Mouse (Mus musculus): ENCODE results near the gene Zbtb20.

The Zbtb20 gene

GRCm38 (mm10) chr16:43359546-43359945 lies 483.9 kb downstream of the Zbtb20 start:
- in situ Hi-C loops (cut with MboI, MseI): no loop called here

DNA sequence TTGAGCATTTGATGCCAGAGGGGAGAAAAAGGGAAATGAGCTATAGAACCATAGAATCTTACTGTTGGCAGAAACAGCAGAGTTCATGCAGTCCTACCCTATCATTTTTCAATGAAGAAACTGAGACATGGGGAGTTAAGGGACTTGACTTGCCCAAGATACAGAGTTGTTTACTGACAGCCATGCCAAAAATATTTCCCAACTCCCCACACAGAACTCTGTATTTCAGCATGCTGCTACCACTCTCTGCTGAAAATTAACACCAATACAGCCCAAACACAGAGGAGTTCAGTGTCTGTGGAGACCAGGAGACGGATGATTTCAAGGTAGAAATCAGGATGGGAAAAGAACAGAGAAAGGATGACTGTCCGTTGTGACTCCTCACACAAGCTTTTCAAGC lies 484.4 kb downstream of the Zbtb20 start:
- in situ Hi-C loops (cut with MboI, MseI): no loop called here

- in situ Hi-C loops (cut with MboI, MseI): no loop called here
Observed at GRCm38 (mm10) chr16:43360838-43361480, 485.3 kb downstream of the Zbtb20 start.

GRCm38 (mm10) chr16:43362651-43363300 lies 487.1 kb downstream of the Zbtb20 start:
- in situ Hi-C loops (cut with MboI, MseI): no loop called here

GRCm38 (mm10) chr16:43363316-43363715 lies 487.6 kb downstream of the Zbtb20 start:
- in situ Hi-C loops (cut with MboI, MseI): no loop called here

DNA sequence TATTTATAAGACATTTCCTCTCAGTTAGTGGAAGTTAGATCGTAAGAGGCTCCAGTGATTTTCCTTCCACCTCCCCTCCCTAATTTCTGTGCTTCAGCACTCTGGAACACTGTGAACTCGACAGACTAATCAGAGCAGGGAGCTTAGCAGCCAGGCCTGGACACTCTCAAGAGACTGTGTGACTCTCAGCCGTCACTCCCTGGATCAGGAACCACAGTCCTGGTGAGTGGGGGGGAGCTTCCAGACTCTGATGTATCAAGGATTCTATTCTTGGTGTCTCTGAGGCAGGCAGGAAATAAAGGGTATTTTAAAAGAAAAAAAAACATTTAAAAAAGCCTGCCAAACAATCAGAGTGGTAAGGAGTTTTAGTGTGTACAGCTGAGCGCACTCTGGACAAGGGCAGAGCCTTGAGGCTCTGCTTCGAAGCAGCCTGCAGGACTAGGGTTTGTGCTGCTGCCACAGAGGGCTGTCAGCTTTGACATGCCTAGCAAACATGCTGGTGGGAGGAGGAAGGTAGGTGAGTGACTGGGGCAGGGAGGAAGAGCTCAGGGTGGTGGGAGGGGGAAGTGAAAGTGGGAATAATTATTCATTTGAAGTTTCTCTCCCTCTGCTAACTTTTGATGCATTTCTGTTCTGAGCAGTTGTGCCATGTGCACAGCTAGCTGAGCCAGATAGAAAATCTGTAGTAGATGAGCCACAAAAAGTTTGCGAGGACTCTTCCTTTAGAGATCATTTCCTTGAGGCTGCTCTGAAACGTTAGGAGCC lies 488.3 kb downstream of the Zbtb20 start:
- in situ Hi-C loops (cut with MboI, MseI): no loop called here

GRCm38 (mm10) chr16:43364516-43364910 lies 488.8 kb downstream of the Zbtb20 start:
- in situ Hi-C loops (cut with MboI, MseI): no loop called here

DNA sequence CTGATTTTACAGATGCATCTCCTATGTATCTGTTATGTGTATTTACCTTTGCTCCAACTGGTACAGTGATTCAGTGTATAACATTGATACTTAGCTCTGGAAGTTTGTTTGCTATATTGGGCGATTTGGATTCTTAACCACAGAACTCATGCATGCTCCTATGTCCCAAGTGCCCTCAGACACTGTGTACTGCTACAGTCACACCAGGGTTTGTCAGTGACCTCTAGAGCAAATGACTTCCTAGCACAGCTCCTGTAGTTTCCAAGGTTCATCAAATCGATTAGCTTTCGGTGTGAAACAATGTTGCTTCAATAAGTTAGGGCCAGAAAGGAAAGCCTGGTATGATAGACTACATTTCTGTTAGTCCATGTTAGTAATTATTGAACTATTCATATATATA lies 489.6 kb downstream of the Zbtb20 start:
- in situ Hi-C loops (cut with MboI, MseI): no loop called here

DNA sequence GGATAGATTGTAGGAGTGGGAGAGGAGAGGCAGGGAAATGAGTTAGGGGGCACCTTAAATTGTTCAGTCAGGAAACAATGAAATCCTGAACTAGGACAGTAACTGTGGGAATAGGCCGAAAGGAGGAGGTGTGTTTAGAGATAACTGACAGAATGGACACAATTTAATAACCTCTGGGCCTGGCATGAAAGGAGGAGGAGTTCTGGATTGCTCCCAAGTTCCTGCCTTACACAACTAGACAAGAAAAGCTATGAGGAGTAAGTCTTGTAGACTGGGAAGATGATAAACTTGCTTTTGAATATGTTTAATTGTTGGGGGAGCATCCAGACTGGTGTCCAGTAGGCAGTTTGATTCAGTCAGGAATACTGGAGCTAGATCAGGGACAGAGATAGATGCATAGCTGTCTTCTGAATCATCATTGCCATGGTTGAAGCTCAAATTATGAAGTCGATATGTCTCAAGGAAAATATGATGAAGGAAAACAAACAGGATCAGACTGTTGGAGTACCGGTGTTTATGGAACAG lies 494.9 kb downstream of the Zbtb20 start:
- in situ Hi-C loops (cut with MboI, MseI): no loop called here

GRCm38 (mm10) chr16:43376782-43377181 lies 501.1 kb downstream of the Zbtb20 start:
- in situ Hi-C loops (cut with MboI, MseI): no loop called here

- in situ Hi-C loops (cut with MboI, MseI): no loop called here
Observed at GRCm38 (mm10) chr16:43379351-43380325, 504.0 kb downstream of the Zbtb20 start.

DNA sequence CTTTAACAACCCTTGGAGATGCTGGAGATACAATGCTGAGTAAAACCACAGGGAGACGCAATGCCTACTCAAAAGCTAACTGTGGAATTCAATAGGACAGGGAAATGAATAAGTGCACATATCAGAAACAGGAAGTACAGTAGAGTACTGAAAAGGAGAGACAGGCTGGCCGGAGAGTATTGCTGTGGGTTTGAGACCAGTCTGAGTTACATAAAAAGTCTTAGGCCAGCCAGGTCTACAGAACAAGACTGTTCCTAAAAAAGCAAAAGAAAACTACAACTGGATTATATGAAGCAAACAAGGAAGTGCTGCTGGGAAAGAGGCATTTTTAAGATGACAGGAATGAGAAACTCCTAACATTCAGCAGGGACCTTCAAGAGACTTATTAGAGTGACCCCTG lies 505.5 kb downstream of the Zbtb20 start:
- in situ Hi-C loops (cut with MboI, MseI): no loop called here

- in situ Hi-C loops (cut with MboI, MseI): no loop called here
Observed at GRCm38 (mm10) chr16:43383149-43383740, 507.6 kb downstream of the Zbtb20 start.

DNA sequence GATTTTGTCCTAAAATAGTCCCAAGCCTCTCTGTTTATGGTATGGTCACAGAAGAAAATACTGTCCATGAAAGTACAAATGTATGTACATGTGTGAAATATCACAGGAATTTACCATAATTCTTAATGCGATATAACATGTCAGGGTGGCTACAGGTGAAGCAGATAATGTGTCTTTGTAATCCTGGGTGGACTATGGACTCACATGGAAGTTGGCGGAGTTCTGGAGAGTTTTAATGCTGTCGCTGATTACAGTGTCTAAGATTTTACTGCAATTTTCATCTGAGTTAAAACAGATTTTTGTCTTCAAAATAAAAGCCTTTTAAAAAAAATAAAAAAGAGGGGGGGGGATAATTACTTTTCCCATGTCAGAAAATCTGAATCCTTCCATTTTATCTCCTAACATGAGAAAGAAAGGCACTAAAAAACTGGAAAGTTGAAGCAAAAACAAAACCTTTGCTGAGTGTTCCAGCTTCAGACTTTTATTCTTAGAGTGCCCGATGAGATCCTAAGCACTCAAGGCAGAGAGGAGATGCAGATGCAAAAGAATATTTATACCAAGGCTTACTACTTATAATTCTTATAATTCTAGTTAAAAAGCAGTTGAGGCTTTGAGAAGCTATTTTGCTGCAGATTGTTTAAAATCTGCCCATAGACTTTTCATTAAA lies 509.4 kb downstream of the Zbtb20 start:
- in situ Hi-C loops (cut with MboI, MseI): no loop called here

GRCm38 (mm10) chr16:43385620-43386210 lies 510.0 kb downstream of the Zbtb20 start:
- in situ Hi-C loops (cut with MboI, MseI): no loop called here

- in situ Hi-C loops (cut with MboI, MseI): no loop called here
Observed at GRCm38 (mm10) chr16:43386426-43386825, 510.7 kb downstream of the Zbtb20 start.

- in situ Hi-C loops (cut with MboI, MseI): no loop called here
Observed at GRCm38 (mm10) chr16:43388389-43388788, 512.7 kb downstream of the Zbtb20 start.

DNA sequence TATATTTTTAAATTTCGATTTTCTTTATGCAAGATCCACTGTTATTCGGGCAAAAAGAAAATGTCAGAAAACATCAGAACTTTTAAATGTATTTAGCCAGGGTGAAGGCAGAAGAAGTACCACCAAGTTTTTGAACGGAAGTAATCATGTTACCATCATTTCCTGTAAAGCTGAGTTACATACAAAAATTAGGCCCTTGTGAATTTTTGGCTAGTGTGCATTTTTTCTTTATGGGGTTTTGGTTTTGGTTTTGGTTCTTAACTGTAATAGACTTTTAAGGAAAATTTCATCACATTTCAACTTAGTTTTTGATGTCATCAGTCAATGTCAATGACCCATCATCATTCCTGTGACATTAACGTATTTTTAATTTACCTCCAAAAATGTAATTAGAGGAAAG lies 514.7 kb downstream of the Zbtb20 start:
- in situ Hi-C loops (cut with MboI, MseI): no loop called here

- in situ Hi-C loops (cut with MboI, MseI): no loop called here
Observed at GRCm38 (mm10) chr16:43393382-43393781, 517.7 kb downstream of the Zbtb20 start.

DNA sequence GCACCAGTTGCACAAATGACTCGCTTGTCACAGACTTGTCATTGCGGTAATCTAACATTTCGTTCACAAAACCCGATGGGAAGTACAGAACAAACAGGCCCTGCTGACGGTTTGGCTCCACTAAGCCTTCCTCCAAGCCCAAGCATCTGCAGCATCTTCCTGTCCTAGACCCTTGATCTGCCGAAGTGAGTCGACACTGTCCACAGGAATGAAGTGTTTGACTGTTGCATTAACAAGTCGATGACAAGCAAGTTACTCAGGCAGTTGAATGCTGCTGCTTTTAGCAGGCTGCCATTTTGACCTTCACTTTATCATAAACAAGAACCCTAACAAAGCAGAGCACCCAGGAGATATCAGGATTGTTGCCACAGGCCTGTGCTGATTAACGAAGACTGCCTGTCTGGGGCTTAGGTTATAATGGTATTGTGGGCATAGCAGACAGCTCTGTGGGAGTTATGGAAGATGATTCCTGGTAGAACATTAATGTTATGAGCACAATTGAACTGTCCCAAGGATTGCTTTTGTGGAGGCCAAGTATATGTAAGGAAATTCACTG lies 518.4 kb downstream of the Zbtb20 start:
- in situ Hi-C loops (cut with MboI, MseI): no loop called here

Measured in T-helper 1 cell (primary cell).